Mouse (Mus musculus): ENCODE data around the gene Polk.

GRCm38 (mm10) chr13:96490433-96490832 is 51.9 kb downstream of the Polk start, which contains the start of gene Gm17622:
- TF ChIP-seq POLR2A (IDR thresholded peaks at IDR 0.05; ENCODE audit: borderline replicate concordance, control insufficient read depth, low read depth, low read length) (no peak), CTCF (IDR thresholded peaks at IDR 0.05; ENCODE audit: control insufficient read depth, insufficient read depth, low read length) (no peak)

Data from bone marrow, adult 2 months (tissue).